Mouse (Mus musculus) layer of hippocampus, postnatal 10 days (tissue): ENCODE measurements around the gene Dcun1d2. TPM values are rescaled to one million over a fixed set of nuclear protein-coding genes. Genes with fewer than 3 reads are reported as not detected.
"Not testable (repeated sequence)": the region's sequence is repeated elsewhere in the genome, so short reads cannot be mapped to it uniquely, and the experiment has no call there.

ENCODE experiments used
- DNase-seq, 2 experiments: peaks; one replicate each; pipeline ENCODE4 v3.0.0; 2021; ENCODE audit warnings: low spot score in 2 of 2
- long read RNA-seq: library from polyadenylated mRNA; stranded (forward); transcript quantifications from one replicate; pipeline ENCODE4 v2.0.0, GENCODE M21; 2023
- total RNA-seq, 2 experiments: library from RNA; stranded (reverse); gene quantifications; 2 replicates each; pipeline ENCODE4 v1.2.3; 2021

The Dcun1d2 gene
- 10 to 100 TPM; 27.6 to 29.7 TPM for total RNA-seq
- long read RNA-seq, transcript Dcun1d2-201 (7 exons, 2,748 nt), result major isoform, 10 of 28 reads
- long read RNA-seq, partial matches to known transcripts, result 4 of 28 reads
- long read RNA-seq, other reads (novel, unspliced or antisense), result 6 of 28 reads

GRCm38 (mm10) chr8:13287692-13288623, at the start of gene Dcun1d2, which contains the start of gene Tmco3:
TSS of gene Dcun1d2 (minus strand) at chr8:13288131.
TSS of gene Tmco3 (plus strand) at chr8:13288190.
- DNase-seq, result peak; percentile 97

- no peak for DNase-seq
Observed at GRCm38 (mm10) chr8:13337678-13338077, 49.7 kb upstream of the Dcun1d2 start.

GRCm38 (mm10) chr8:13337245-13337644, 49.3 kb upstream of the Dcun1d2 start:
- DNase-seq, result not testable (repeated sequence)

GRCm38 (mm10) chr8:13334671-13335070, 46.7 kb upstream of the Dcun1d2 start:
- no peak for DNase-seq

GRCm38 (mm10) chr8:13326598-13326997, 38.7 kb upstream of the Dcun1d2 start:
- no peak for DNase-seq

- DNase-seq, result no peak
Observed at GRCm38 (mm10) chr8:13316671-13317070, 28.7 kb upstream of the Dcun1d2 start.

GRCm38 (mm10) chr8:13314922-13315321, 27.0 kb upstream of the Dcun1d2 start:
- DNase-seq, result no peak

- DNase-seq, result no peak
Observed at GRCm38 (mm10) chr8:13306916-13307315, 19.0 kb upstream of the Dcun1d2 start.

GRCm38 (mm10) chr8:13306309-13306909, 18.5 kb upstream of the Dcun1d2 start:
- no peak for DNase-seq

GRCm38 (mm10) chr8:13305884-13306283, 18.0 kb upstream of the Dcun1d2 start:
- no peak for DNase-seq

GRCm38 (mm10) chr8:13305459-13305858, 17.5 kb upstream of the Dcun1d2 start:
- DNase-seq, result no peak

- DNase-seq, result no peak
Observed at GRCm38 (mm10) chr8:13301036-13301435, 13.1 kb upstream of the Dcun1d2 start.

- DNase-seq, result no peak
Observed at GRCm38 (mm10) chr8:13299571-13299970, 11.6 kb upstream of the Dcun1d2 start.

GRCm38 (mm10) chr8:13293677-13294470, 5.9 kb upstream of the Dcun1d2 start:
- no peak for DNase-seq

GRCm38 (mm10) chr8:13292364-13292763, 4.4 kb upstream of the Dcun1d2 start:
- DNase-seq, result peak; percentile 81 to 83

GRCm38 (mm10) chr8:13288646-13289045, 715 bp upstream of the Dcun1d2 start:
- DNase-seq, result no peak

GRCm38 (mm10) chr8:13287304-13287691, 633 bp downstream of the Dcun1d2 start:
- peak; percentile 74 to 78 for DNase-seq

GRCm38 (mm10) chr8:13283200-13283599, 4.7 kb downstream of the Dcun1d2 start:
- no peak for DNase-seq

- no peak for DNase-seq
Observed at GRCm38 (mm10) chr8:13276941-13277447, 10.9 kb downstream of the Dcun1d2 start.

GRCm38 (mm10) chr8:13272834-13273233, 15.1 kb downstream of the Dcun1d2 start:
- DNase-seq, result no peak

- no peak for DNase-seq
Observed at GRCm38 (mm10) chr8:13267566-13267965, 20.4 kb downstream of the Dcun1d2 start.
